Mouse (Mus musculus) gastrocnemius, adult 8-10 months (tissue): ENCODE data around the gene Sgip1. TPM values are rescaled to one million over a fixed set of nuclear protein-coding genes. Genes with fewer than 3 reads are reported as not detected.

Experiments
- DNase-seq, 2 experiments: peaks; one replicate each; pipeline ENCODE4 v3.0.0; 2022; ENCODE audit warnings: low spot score in 2 of 2
- total RNA-seq, 4 experiments: library from RNA; stranded (reverse); gene quantifications; 2 replicates each; pipeline ENCODE4 v1.2.4; 2022

The Sgip1 gene
- total RNA-seq, 4 experiments from 2014 or later, result 0.77 to 2.9 (median 2.1) TPM

- DNase-seq, result no peak
Observed at GRCm38 (mm10) chr4:102887770-102888689, 146.9 kb downstream of the Sgip1 start.

GRCm38 (mm10) chr4:102895866-102896265, 154.8 kb downstream of the Sgip1 start:
- DNase-seq, result no peak

GRCm38 (mm10) chr4:102898987-102899386, 157.9 kb downstream of the Sgip1 start:
- no peak for DNase-seq

GRCm38 (mm10) chr4:102899683-102900082, 158.6 kb downstream of the Sgip1 start:
- DNase-seq, result no peak

- no peak for DNase-seq
Observed at GRCm38 (mm10) chr4:102900166-102900565, 159.1 kb downstream of the Sgip1 start.

GRCm38 (mm10) chr4:102907843-102908427, 166.8 kb downstream of the Sgip1 start:
- no peak for DNase-seq

GRCm38 (mm10) chr4:102910191-102910590, 169.1 kb downstream of the Sgip1 start:
- DNase-seq, result no peak

GRCm38 (mm10) chr4:102913176-102913575, 172.1 kb downstream of the Sgip1 start:
- no peak for DNase-seq

GRCm38 (mm10) chr4:102913700-102914327, 172.7 kb downstream of the Sgip1 start:
- DNase-seq, result no peak

- no peak for DNase-seq
Observed at GRCm38 (mm10) chr4:102918191-102918590, 177.1 kb downstream of the Sgip1 start.

- DNase-seq, result no peak
Observed at GRCm38 (mm10) chr4:102929491-102929890, 188.4 kb downstream of the Sgip1 start.

- no peak for DNase-seq
Observed at GRCm38 (mm10) chr4:102930679-102931078, 189.6 kb downstream of the Sgip1 start.

GRCm38 (mm10) chr4:102940266-102940665, 199.2 kb downstream of the Sgip1 start:
- DNase-seq, result no peak

- no peak for DNase-seq
Observed at GRCm38 (mm10) chr4:102940738-102941137, 199.6 kb downstream of the Sgip1 start.

- no peak for DNase-seq
Observed at GRCm38 (mm10) chr4:102944325-102944724, 203.2 kb downstream of the Sgip1 start.

- DNase-seq, result no peak
Observed at GRCm38 (mm10) chr4:102952476-102952875, 211.4 kb downstream of the Sgip1 start.

- no peak for DNase-seq
Observed at GRCm38 (mm10) chr4:102955294-102955956, 214.3 kb downstream of the Sgip1 start.

GRCm38 (mm10) chr4:102959409-102959808, 218.3 kb downstream of the Sgip1 start:
- no peak for DNase-seq

- DNase-seq, result no peak
Observed at GRCm38 (mm10) chr4:102964174-102964573, 223.1 kb downstream of the Sgip1 start.

- DNase-seq, result no peak
Observed at GRCm38 (mm10) chr4:102967811-102968210, 226.7 kb downstream of the Sgip1 start.

GRCm38 (mm10) chr4:102969599-102969998, 228.5 kb downstream of the Sgip1 start:
- DNase-seq, result no peak

- DNase-seq, result no peak
Observed at GRCm38 (mm10) chr4:102971159-102971558, 230.1 kb downstream of the Sgip1 start.
